In the genomic region with DNA sequence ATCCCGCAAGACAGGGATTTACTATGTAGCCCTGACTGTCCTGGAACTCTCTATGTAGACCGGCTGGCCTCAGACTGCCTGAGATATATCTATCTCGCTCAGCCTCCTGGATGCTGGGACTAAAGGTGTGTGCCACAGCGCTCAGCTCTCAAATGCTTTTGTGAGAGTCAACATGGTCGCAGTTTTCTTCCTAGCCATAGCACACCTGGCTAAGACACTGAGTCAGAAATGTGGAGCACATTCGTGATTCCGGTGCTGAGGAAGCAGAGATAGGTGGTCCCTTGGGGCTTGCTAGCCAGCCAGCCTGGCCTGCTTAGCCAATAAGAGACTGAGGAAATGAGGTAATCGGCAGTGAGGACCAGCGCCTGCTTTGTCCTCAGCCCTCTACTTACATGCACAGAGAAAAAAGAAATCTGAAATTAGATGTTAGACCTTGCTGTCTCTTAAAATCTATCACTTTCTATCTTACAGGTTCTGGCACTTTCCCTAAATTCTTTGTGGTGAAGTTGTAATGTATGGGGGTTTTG, we compare ENCODE assay signal across 13 mouse cellular contexts. TPM values are rescaled to one million over a fixed set of nuclear protein-coding genes. Genes with fewer than 3 reads are reported as not detected.
A peak's percentile ranks its signal among the peaks of the same experiment; 100 is the strongest.
DNase-seq lines count a peak whose midpoint lies in the region; ATAC-seq and TF ChIP-seq lines count a peak whose summit lies in the region.
"Had no signal": no experiment of that assay in that cellular context is flagged by ENCODE, and none has a peak within 500 bp of the region (broad histone marks: within the 10 kb centered on the region; RNA-seq: fewer than 3 reads in every experiment).

No protein-coding gene starts in this region.

- 0 out of 2 replicates have a peak, but pooled peaks have one; percentile 55 for ATAC-seq in heart, embryonic 12.5 days (ENCODE audit: insufficient number of reproducible peaks, low FRiP score)
- ATAC-seq in embryonic facial prominence, embryonic 14.5 days (ENCODE audit: low read depth): no peak; the same call in 1 of the 2 replicates
- ATAC-seq in neural tube, embryonic 15.5 days (ENCODE audit: low FRiP score): peak; percentile 82
- ATAC-seq in stomach, postnatal 0 days (ENCODE audit: low FRiP score, low TSS enrichment): no peak
- ATAC-seq in kidney, embryonic 14.5 days (ENCODE audit: low FRiP score, low TSS enrichment): no peak

- no peaks in the 10 kb centered on the region for H3K9me3 ChIP-seq in heart, embryonic 12.5 days (replicated peaks)
- no peaks in the 10 kb centered on the region for H3K9me3 ChIP-seq in embryonic facial prominence, embryonic 14.5 days (ENCODE audit: control insufficient read depth, low read length)
- H3K9me3 ChIP-seq in neural tube, embryonic 15.5 days (replicated peaks): no peaks in the 10 kb centered on the region
- H3K9me3 ChIP-seq in stomach, postnatal 0 days (ENCODE audit: control insufficient read depth, low read length): no peaks in the 10 kb centered on the region
- H3K9me3 ChIP-seq in kidney, embryonic 14.5 days (ENCODE audit: control insufficient read depth, low read length): no peaks in the 10 kb centered on the region

- 0 out of 2 replicates have a peak, but pooled peaks cover 5% of the 10 kb centered on the region for H3K36me3 ChIP-seq in heart, embryonic 12.5 days
- peaks cover 4% of the 10 kb centered on the region; the same call in 1 of the 2 replicates for H3K36me3 ChIP-seq in embryonic facial prominence, embryonic 14.5 days (ENCODE audit: control insufficient read depth, insufficient read depth, low read length)
- H3K36me3 ChIP-seq in neural tube, embryonic 15.5 days: peaks cover 5% of the 10 kb centered on the region; the same call in 1 of the 2 replicates
- no peaks in the 10 kb centered on the region for H3K36me3 ChIP-seq in stomach, postnatal 0 days (ENCODE audit: control insufficient read depth, insufficient read depth, low read length)
- peaks cover 12% of the 10 kb centered on the region; the same call in 1 of the 2 replicates for H3K36me3 ChIP-seq in kidney, embryonic 14.5 days (ENCODE audit: control insufficient read depth, insufficient read depth, low read length)

- H3K4me2 ChIP-seq in heart, embryonic 12.5 days: peak overlapping the region; percentile 18; the same call in 1 of the 2 replicates
- H3K4me2 ChIP-seq in embryonic facial prominence, embryonic 14.5 days (ENCODE audit: low read depth, low read length): no peak overlapping the region
- H3K4me2 ChIP-seq in neural tube, embryonic 15.5 days: no peak overlapping the region
- H3K4me2 ChIP-seq in stomach, postnatal 0 days (replicated peaks; ENCODE audit: low read depth): no peak overlapping the region
- H3K4me2 ChIP-seq in kidney, embryonic 14.5 days (replicated peaks; ENCODE audit: low read depth, low read length): no peak overlapping the region

- DNase-seq in heart, postnatal 4 days: no peak
- DNase-seq in embryonic facial prominence, embryonic 14.5 days (ENCODE audit: low spot score): peak; percentile 43
- peak; percentile 48 for DNase-seq in mesoderm, embryonic 11.5 days (ENCODE audit: low read depth, low spot score)
- no peak for DNase-seq in right cerebral cortex, adult 18-20 months
- DNase-seq in stomach, postnatal 0 days (ENCODE audit: low spot score): no peak
- DNase-seq: adrenal gland, postnatal 25 days; cerebellum, adult 2 months; gastrocnemius, adult 2 months; kidney, postnatal 10 days had no signal

- 57% methylated on average over 9 of the region's 9 CpGs for WGBS in heart, embryonic 12.5 days
- 52% methylated on average over 9 of the region's 9 CpGs for WGBS in embryonic facial prominence, embryonic 14.5 days
- WGBS in neural tube, embryonic 15.5 days: 62% methylated on average over 9 of the region's 9 CpGs
- 79% methylated on average over 9 of the region's 9 CpGs for WGBS in stomach, postnatal 0 days
- whole genome bisulfite sequencing in kidney, embryonic 14.5 days: 71% methylated on average over 9 of the region's 9 CpGs

- no peak overlapping the region for H3K27ac ChIP-seq in heart, embryonic 12.5 days (ENCODE audit: poor library complexity, severe bottlenecking)
- H3K27ac ChIP-seq in embryonic facial prominence, embryonic 14.5 days (replicated peaks; ENCODE audit: low read depth, low read length): no peak overlapping the region
- H3K27ac ChIP-seq in neural tube, embryonic 15.5 days (replicated peaks): peak overlapping the region; percentile 56
- H3K27ac ChIP-seq in stomach, postnatal 0 days (replicated peaks): no peak overlapping the region
- no peak overlapping the region for H3K27ac ChIP-seq in kidney, embryonic 14.5 days (ENCODE audit: low read depth, low read length)
- H3K27ac ChIP-seq: gastrocnemius, adult 2 months; liver, embryonic 14.5 days had no signal

- H3K4me3 ChIP-seq in heart, embryonic 12.5 days: no peak overlapping the region
- H3K4me3 ChIP-seq in embryonic facial prominence, embryonic 14.5 days (ENCODE audit: low read depth, low read length): no peak overlapping the region
- H3K4me3 ChIP-seq in neural tube, embryonic 15.5 days (replicated peaks): no peak overlapping the region
- H3K4me3 ChIP-seq in stomach, postnatal 0 days (ENCODE audit: low read depth, low read length): no peak overlapping the region
- no peak overlapping the region for H3K4me3 ChIP-seq in kidney, embryonic 14.5 days (ENCODE audit: low read length)
- H3K4me3 ChIP-seq: gastrocnemius, adult 2 months had no signal

- H3K4me1 ChIP-seq in heart, embryonic 12.5 days (replicated peaks): peaks cover 19% of the 10 kb centered on the region
- no peaks in the 10 kb centered on the region for H3K4me1 ChIP-seq in embryonic facial prominence, embryonic 14.5 days (ENCODE audit: control insufficient read depth, insufficient read depth, low read length)
- H3K4me1 ChIP-seq in neural tube, embryonic 15.5 days: peaks cover 13% of the 10 kb centered on the region; the same call in 1 of the 2 replicates
- no peaks in the 10 kb centered on the region for H3K4me1 ChIP-seq in stomach, postnatal 0 days (replicated peaks; ENCODE audit: control insufficient read depth, insufficient read depth)
- H3K4me1 ChIP-seq in kidney, embryonic 14.5 days (ENCODE audit: control insufficient read depth, insufficient read depth, low read length): no peaks in the 10 kb centered on the region

- no peak for TF ChIP-seq CTCF in stomach, postnatal 0 days (IDR thresholded peaks at IDR 0.05; ENCODE audit: low read depth)

- H3K27me3 ChIP-seq in heart, embryonic 12.5 days (replicated peaks): no peaks in the 10 kb centered on the region
- no peaks in the 10 kb centered on the region for H3K27me3 ChIP-seq in embryonic facial prominence, embryonic 14.5 days (replicated peaks; ENCODE audit: control insufficient read depth, insufficient read depth, low read length)
- H3K27me3 ChIP-seq in neural tube, embryonic 15.5 days (replicated peaks): no peaks in the 10 kb centered on the region
- no peaks in the 10 kb centered on the region for H3K27me3 ChIP-seq in stomach, postnatal 0 days (ENCODE audit: control insufficient read depth, insufficient read depth, low read length)
- H3K27me3 ChIP-seq in kidney, embryonic 14.5 days (ENCODE audit: control insufficient read depth, insufficient read depth, low read length): no peaks in the 10 kb centered on the region

- TF ChIP-seq EP300 in stomach, postnatal 0 days (optimal IDR thresholded peaks at IDR 0.05): no peak

- H3K9ac ChIP-seq in heart, embryonic 12.5 days: no peak overlapping the region
- H3K9ac ChIP-seq in embryonic facial prominence, embryonic 14.5 days (ENCODE audit: low read depth, low read length): no peak overlapping the region
- no peak overlapping the region; the same call in 1 of the 2 replicates for H3K9ac ChIP-seq in neural tube, embryonic 15.5 days (replicated peaks)
- no peak overlapping the region for H3K9ac ChIP-seq in stomach, postnatal 0 days (ENCODE audit: low read length)
- no peak overlapping the region for H3K9ac ChIP-seq in kidney, embryonic 14.5 days (ENCODE audit: low read depth, low read length)
- H3K9ac ChIP-seq: liver, embryonic 14.5 days had no signal

RNA-seq across cellular contexts. Expression of a gene that starts 6.8 kb away (rescaled TPM):
- 76.3 and 77.1 TPM in 2 replicates for polyA plus RNA-seq in heart, embryonic 12.5 days (2016; fragmentation: Nextera tagmentation; extraction: Ambion mirVana)
- total RNA-seq in heart, postnatal 4 days (2021): 10 to 100 TPM; 77.3 to 82.3 TPM
- polyA plus RNA-seq in embryonic facial prominence, embryonic 14.5 days (2014; fragmentation: Nextera tagmentation; extraction: Ambion mirVana): 57.5 and 60.8 TPM in 2 replicates
- 71.9 and 73.0 TPM in 2 replicates for polyA plus RNA-seq in neural tube, embryonic 15.5 days (2015; fragmentation: Nextera tagmentation; extraction: Ambion mirVana)
- polyA plus RNA-seq in stomach, postnatal 0 days (2015; fragmentation: Nextera tagmentation; extraction: Ambion mirVana): 25.4 and 26.1 TPM in 2 replicates
- polyA plus RNA-seq in kidney, embryonic 14.5 days (2014; fragmentation: Nextera tagmentation; extraction: Ambion mirVana): 55.2 and 77.6 TPM in 2 replicates

RNA-seq across cellular contexts. Expression of a gene that starts 28.3 kb away (rescaled TPM):
- 63.7 and 67.4 TPM in 2 replicates for polyA plus RNA-seq in heart, embryonic 12.5 days (2016; fragmentation: Nextera tagmentation; extraction: Ambion mirVana)
- 10 to 100 TPM; 35.7 to 36.6 TPM for total RNA-seq in heart, postnatal 4 days (2021)
- polyA plus RNA-seq in embryonic facial prominence, embryonic 14.5 days (2014; fragmentation: Nextera tagmentation; extraction: Ambion mirVana): 98.9 and 99.8 TPM in 2 replicates
- polyA plus RNA-seq in neural tube, embryonic 15.5 days (2015; fragmentation: Nextera tagmentation; extraction: Ambion mirVana): 140 and 149 TPM in 2 replicates
- polyA plus RNA-seq in stomach, postnatal 0 days (2015; fragmentation: Nextera tagmentation; extraction: Ambion mirVana): 62.8 and 63.6 TPM in 2 replicates
- 87.1 and 91.7 TPM in 2 replicates for polyA plus RNA-seq in kidney, embryonic 14.5 days (2014; fragmentation: Nextera tagmentation; extraction: Ambion mirVana)

RNA-seq across cellular contexts. Expression of a gene that starts 41.0 kb away (rescaled TPM):
- 60.3 and 60.8 TPM in 2 replicates for polyA plus RNA-seq in heart, embryonic 12.5 days (2016; fragmentation: Nextera tagmentation; extraction: Ambion mirVana)
- total RNA-seq in heart, postnatal 4 days (2021): 10 to 100 TPM; 42.2 to 45.7 TPM
- polyA plus RNA-seq in embryonic facial prominence, embryonic 14.5 days (2014; fragmentation: Nextera tagmentation; extraction: Ambion mirVana): 45.2 and 49.2 TPM in 2 replicates
- 21.7 and 34.8 TPM in 2 replicates for polyA plus RNA-seq in neural tube, embryonic 15.5 days (2015; fragmentation: Nextera tagmentation; extraction: Ambion mirVana)
- 71.2 and 73.9 TPM in 2 replicates for polyA plus RNA-seq in stomach, postnatal 0 days (2015; fragmentation: Nextera tagmentation; extraction: Ambion mirVana)
- polyA plus RNA-seq in kidney, embryonic 14.5 days (2014; fragmentation: Nextera tagmentation; extraction: Ambion mirVana): 49.2 and 58.4 TPM in 2 replicates

RNA-seq across cellular contexts. Expression of a gene that starts 51.3 kb away (rescaled TPM):
- polyA plus RNA-seq in heart, embryonic 12.5 days (2016; fragmentation: Nextera tagmentation; extraction: Ambion mirVana): 25.4 and 27.0 TPM in 2 replicates
- 10 to 100 TPM; 33.8 to 34.3 TPM for total RNA-seq in heart, postnatal 4 days (2021)
- 32.0 and 38.7 TPM in 2 replicates for polyA plus RNA-seq in embryonic facial prominence, embryonic 14.5 days (2014; fragmentation: Nextera tagmentation; extraction: Ambion mirVana)
- polyA plus RNA-seq in neural tube, embryonic 15.5 days (2015; fragmentation: Nextera tagmentation; extraction: Ambion mirVana): 22.0 and 25.5 TPM in 2 replicates
- 14.9 and 15.2 TPM in 2 replicates for polyA plus RNA-seq in stomach, postnatal 0 days (2015; fragmentation: Nextera tagmentation; extraction: Ambion mirVana)
- 35.7 and 48.5 TPM in 2 replicates for polyA plus RNA-seq in kidney, embryonic 14.5 days (2014; fragmentation: Nextera tagmentation; extraction: Ambion mirVana)

Comparison
In these comparisons a context has a peak if more than half of its experiments do, and no peak if none do; other contexts are left out.
1. ATAC-seq: peak in heart, embryonic 12.5 days (single experiment) and neural tube, embryonic 15.5 days (single experiment); none in embryonic facial prominence, embryonic 14.5 days (single experiment), stomach, postnatal 0 days (single experiment) and kidney, embryonic 14.5 days (single experiment).
2. DNase-seq: peak in embryonic facial prominence, embryonic 14.5 days (single experiment) and mesoderm, embryonic 11.5 days (single experiment); none in heart, postnatal 4 days (single experiment), right cerebral cortex, adult 18-20 months (single experiment) and stomach, postnatal 0 days (single experiment).